13 mouse cellular contexts compared by ENCODE assay signal in the genomic region with DNA sequence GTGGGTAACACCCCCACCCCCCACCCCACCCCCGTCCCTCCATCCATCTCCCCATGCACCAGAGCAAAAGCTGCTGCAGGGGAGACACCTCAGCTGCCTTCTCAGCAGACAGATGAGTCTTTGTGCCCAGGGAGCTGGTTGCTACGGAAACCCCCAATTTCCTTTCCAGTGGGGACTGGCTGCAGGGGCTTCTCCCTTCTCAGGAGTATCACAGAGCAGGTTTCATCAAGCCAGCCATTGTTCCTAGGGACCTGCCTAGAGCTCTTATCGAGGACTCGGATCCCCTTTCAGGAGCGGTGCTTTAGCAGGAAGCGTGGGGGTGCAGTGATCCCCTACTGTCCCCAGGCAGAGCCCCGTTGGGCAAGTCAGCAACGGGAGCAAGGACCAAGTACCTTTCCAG. TPM values are rescaled to one million over a fixed set of nuclear protein-coding genes. Genes with fewer than 3 reads are reported as not detected.
A peak's percentile ranks its signal among the peaks of the same experiment; 100 is the strongest.
DNase-seq lines count a peak whose midpoint lies in the region; ATAC-seq and TF ChIP-seq lines count a peak whose summit lies in the region.
"Had no signal": no experiment of that assay in that cellular context is flagged by ENCODE, and none has a peak within 500 bp of the region (broad histone marks: within the 10 kb centered on the region; RNA-seq: fewer than 3 reads in every experiment).

No protein-coding gene starts in this region.

- H3K4me2 ChIP-seq in hindbrain, embryonic 11.5 days (replicated peaks; ENCODE audit: low read depth, low read length) = no peak overlapping the region
- no peak overlapping the region; the same call in 1 of the 2 replicates for H3K4me2 ChIP-seq in midbrain, embryonic 12.5 days (replicated peaks)
- H3K4me2 ChIP-seq: heart, embryonic 13.5 days; liver, embryonic 13.5 days had no signal

- H3K4me1 ChIP-seq in cortical plate, adult 2 months (ENCODE audit: control insufficient read depth, insufficient read depth, low read length) = no peaks in the 10 kb centered on the region
- H3K4me1 ChIP-seq in hindbrain, embryonic 11.5 days (replicated peaks; ENCODE audit: control insufficient read depth, insufficient read depth, low read length) = peaks cover 16% of the 10 kb centered on the region
- H3K4me1 ChIP-seq in midbrain, embryonic 12.5 days = peaks cover 34% of the 10 kb centered on the region

- ATAC-seq in hindbrain, embryonic 11.5 days (ENCODE audit: low FRiP score) = peak; percentile 54
- no peak; the same call in 1 of the 2 replicates for ATAC-seq in midbrain, embryonic 12.5 days (ENCODE audit: low FRiP score, low read depth)

- H3K27ac ChIP-seq in cortical plate, adult 2 months (ENCODE audit: insufficient read depth, low read length) = 0 out of 2 replicates have a peak overlapping the region, but pooled peaks have one; percentile 57
- H3K27ac ChIP-seq in hindbrain, embryonic 11.5 days (ENCODE audit: low read depth, low read length) = peak overlapping the region; percentile 80
- peak overlapping the region; percentile 77 for H3K27ac ChIP-seq in midbrain, embryonic 12.5 days (replicated peaks)
- H3K27ac ChIP-seq: heart, embryonic 13.5 days; liver, embryonic 13.5 days had no signal

- 67% methylated on average over 8 of the region's 8 CpGs for WGBS in hindbrain, embryonic 11.5 days
- WGBS in midbrain, embryonic 12.5 days = 45% methylated on average over 8 of the region's 8 CpGs

- H3K27me3 ChIP-seq in hindbrain, embryonic 11.5 days (ENCODE audit: control insufficient read depth, insufficient read depth, low read length) = no peaks in the 10 kb centered on the region
- peaks cover 5% of the 10 kb centered on the region; the same call in 1 of the 2 replicates for H3K27me3 ChIP-seq in midbrain, embryonic 12.5 days
- H3K27me3 ChIP-seq: liver, embryonic 13.5 days had no signal

- peak overlapping the region; percentile 8; the same call in 1 of the 2 replicates for H3K9ac ChIP-seq in hindbrain, embryonic 11.5 days (ENCODE audit: low read depth, low read length)
- H3K9ac ChIP-seq in midbrain, embryonic 12.5 days (replicated peaks) = 0 out of 2 replicates have a peak overlapping the region, but pooled peaks have one; percentile 4
- H3K9ac ChIP-seq: heart, embryonic 13.5 days; liver, embryonic 13.5 days had no signal

- peak; percentile 49 for DNase-seq in embryo, embryonic 11 days
- no peak for DNase-seq in embryo, embryonic 10.5 days (ENCODE audit: low spot score)
- peak; percentile 57 for DNase-seq in hindbrain, embryonic 11.5 days (ENCODE audit: low spot score)
- no peak for DNase-seq in cerebellum, adult 11 months
- no peak for DNase-seq in thymus, postnatal 4 days
- no peak for DNase-seq in urinary bladder, adult 2 months (ENCODE audit: low spot score)
- DNase-seq: adrenal gland, postnatal 25 days; kidney, postnatal 10 days; liver, embryonic 13.5 days had no signal

- no peak overlapping the region for H3K4me3 ChIP-seq in cortical plate, adult 2 months (ENCODE audit: insufficient read depth, low read length)
- H3K4me3 ChIP-seq in hindbrain, embryonic 11.5 days (ENCODE audit: low read depth, low read length) = no peak overlapping the region
- H3K4me3 ChIP-seq in midbrain, embryonic 12.5 days = no peak overlapping the region
- H3K4me3 ChIP-seq: heart, embryonic 13.5 days; liver, embryonic 13.5 days; myocyte had no signal

- H3K9me3 ChIP-seq in hindbrain, embryonic 11.5 days (ENCODE audit: control insufficient read depth, low read length) = no peaks in the 10 kb centered on the region
- no peaks in the 10 kb centered on the region for H3K9me3 ChIP-seq in midbrain, embryonic 12.5 days
- H3K9me3 ChIP-seq: heart, embryonic 13.5 days; liver, embryonic 13.5 days had no signal

- H3K36me3 ChIP-seq in hindbrain, embryonic 11.5 days (ENCODE audit: control insufficient read depth, insufficient read depth, low read length) = peaks cover 4% of the 10 kb centered on the region; the same call in 1 of the 2 replicates
- H3K36me3 ChIP-seq in midbrain, embryonic 12.5 days = peaks cover 38% of the 10 kb centered on the region

- TF ChIP-seq CTCF in cortical plate, adult 2 months (IDR thresholded peaks at IDR 0.05; ENCODE audit: extremely low read depth, insufficient read depth, low read length) = no peak

- TF ChIP-seq POLR2A in cortical plate, adult 2 months (IDR thresholded peaks at IDR 0.05; ENCODE audit: extremely low read depth, insufficient read depth, low read length) = 0 out of 2 replicates have a peak, but pooled peaks have one; percentile 3

RNA-seq across cellular contexts. Expression of gene 1700088E04Rik, which starts 10.8 kb away (rescaled TPM):
- 16.5 and 17.1 TPM in 2 replicates for polyA plus RNA-seq in cortical plate, adult 2 months (2012; rRNA removed)
- polyA plus RNA-seq in hindbrain, embryonic 11.5 days (2014; fragmentation: Nextera tagmentation; extraction: Ambion mirVana) = 13.5 and 15.0 TPM in 2 replicates
- 9.7 and 11.9 TPM in 2 replicates for polyA plus RNA-seq in midbrain, embryonic 12.5 days (2016; fragmentation: Nextera tagmentation; extraction: Ambion mirVana)
- 3.7 and 4.0 TPM in 2 replicates for polyA plus RNA-seq in urinary bladder, adult 2 months (2012; rRNA removed)

RNA-seq across cellular contexts. Expression of gene Polr2f, which starts 11.1 kb away (rescaled TPM):
- polyA plus RNA-seq in cortical plate, adult 2 months (2012; rRNA removed) = 131 and 134 TPM in 2 replicates
- 336 and 363 TPM in 2 replicates for polyA plus RNA-seq in hindbrain, embryonic 11.5 days (2014; fragmentation: Nextera tagmentation; extraction: Ambion mirVana)
- 314 and 327 TPM in 2 replicates for polyA plus RNA-seq in midbrain, embryonic 12.5 days (2016; fragmentation: Nextera tagmentation; extraction: Ambion mirVana)
- polyA plus RNA-seq in urinary bladder, adult 2 months (2012; rRNA removed) = 145 and 194 TPM in 2 replicates

RNA-seq across cellular contexts. Expression of gene Sox10, which starts 13.2 kb away (rescaled TPM):
- 60.8 and 69.3 TPM in 2 replicates for polyA plus RNA-seq in cortical plate, adult 2 months (2012; rRNA removed)
- polyA plus RNA-seq in hindbrain, embryonic 11.5 days (2014; fragmentation: Nextera tagmentation; extraction: Ambion mirVana) = 11.4 and 16.8 TPM in 2 replicates
- 0.48 and 1.2 TPM in 2 replicates for polyA plus RNA-seq in midbrain, embryonic 12.5 days (2016; fragmentation: Nextera tagmentation; extraction: Ambion mirVana)
- 11.0 and 11.8 TPM in 2 replicates for polyA plus RNA-seq in urinary bladder, adult 2 months (2012; rRNA removed)
- polyA plus RNA-seq: myocyte had no signal

RNA-seq across cellular contexts. Expression of gene Micall1, which starts 43.2 kb away (rescaled TPM):
- polyA plus RNA-seq in cortical plate, adult 2 months (2012; rRNA removed) = 25.0 and 27.6 TPM in 2 replicates
- 5.3 and 7.2 TPM in 2 replicates for polyA plus RNA-seq in hindbrain, embryonic 11.5 days (2014; fragmentation: Nextera tagmentation; extraction: Ambion mirVana)
- polyA plus RNA-seq in midbrain, embryonic 12.5 days (2016; fragmentation: Nextera tagmentation; extraction: Ambion mirVana) = 11.4 and 11.5 TPM in 2 replicates
- 63.5 and 79.4 TPM in 2 replicates for polyA plus RNA-seq in urinary bladder, adult 2 months (2012; rRNA removed)

Comparison
In these comparisons a context has a peak if more than half of its experiments do, and no peak if none do; other contexts are left out.
1. DNase-seq: peak in embryo, embryonic 11 days (single experiment) and hindbrain, embryonic 11.5 days (single experiment); none in embryo, embryonic 10.5 days (single experiment), cerebellum, adult 11 months (single experiment), thymus, postnatal 4 days (single experiment) and urinary bladder, adult 2 months (single experiment).
2. Peak in every context shown above with its lines, with median percentiles within 50 percentile points of each other: H3K27ac ChIP-seq.